Mouse (Mus musculus) cerebellum, adult 2 months (tissue): ENCODE measurements around the gene Serpinh1.

Source experiments
- CTCF ChIP-seq: fragments of 200-500 bp; IDR thresholded peaks from 2 replicates; pipeline ENCODE4 v1.5.1; 2011; ENCODE audit warnings: low read depth, mild to moderate bottlenecking, control low read depth, low read length, moderate library complexity, borderline replicate concordance; ENCODE audit not compliant: insufficient read depth
- POLR2A ChIP-seq: fragments of 200-500 bp; IDR thresholded peaks from 2 replicates; pipeline ENCODE4 v1.6.1; 2011; ENCODE audit warnings: low read length, control low read depth, borderline replicate concordance; ENCODE audit not compliant: insufficient read depth

DNA sequence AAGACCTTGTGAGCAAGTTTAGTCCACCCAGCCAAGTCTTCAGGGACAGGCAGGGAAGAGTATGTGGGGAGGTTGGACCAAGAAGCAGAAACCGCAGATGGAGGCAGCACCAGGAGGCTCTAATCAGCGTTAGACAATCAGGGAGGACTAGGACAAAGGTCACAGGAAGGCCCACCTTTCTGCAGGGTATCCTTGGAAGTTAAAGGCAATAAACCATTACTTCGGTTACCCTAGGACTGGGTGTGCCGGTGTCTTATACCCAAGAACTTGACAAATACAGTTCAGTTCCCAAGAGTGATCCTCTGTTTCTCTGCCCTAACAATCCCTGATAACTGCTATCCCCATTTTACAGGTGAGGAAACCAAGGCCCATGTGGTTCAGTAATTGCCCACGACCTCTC lies 23.0 kb downstream of the Serpinh1 start:
- TF ChIP-seq CTCF: no peak
- TF ChIP-seq POLR2A: no peak
